Mouse (Mus musculus): Measurements from ENCODE around the gene Cd70.
"Not testable (repeated sequence)": the region's sequence is repeated elsewhere in the genome, so short reads cannot be mapped to it uniquely, and the experiment has no call there.

The Cd70 gene

GRCm38 (mm10) chr17:57134693-57135092, 14.9 kb downstream of the Cd70 start:
- DNase-seq (ENCODE audit: low spot score): no peak

GRCm38 (mm10) chr17:57134021-57134420, 15.6 kb downstream of the Cd70 start:
- DNase-seq (ENCODE audit: low spot score): not testable (repeated sequence)

DNA sequence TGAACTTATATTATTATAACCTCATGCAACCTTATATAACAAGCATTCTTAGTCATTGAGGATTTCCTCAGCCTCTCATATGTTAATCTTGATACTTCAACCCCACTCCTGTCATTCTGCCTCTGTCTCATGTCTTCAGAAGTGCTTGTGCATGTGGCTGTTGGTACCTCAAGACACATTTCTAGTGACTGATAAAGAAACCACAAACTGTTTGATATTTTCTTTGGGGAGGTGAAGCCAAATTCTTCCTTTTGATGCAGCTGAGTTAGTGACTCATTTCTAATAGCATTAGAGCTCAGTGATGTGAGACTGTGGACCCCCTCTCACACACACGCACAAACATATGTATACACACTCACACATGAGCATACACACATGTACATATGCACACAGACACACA, 17.8 kb downstream of the Cd70 start:
- no peak for DNase-seq (ENCODE audit: low spot score)

GRCm38 (mm10) chr17:57125853-57126622, 23.5 kb downstream of the Cd70 start:
- DNase-seq (ENCODE audit: low spot score): no peak

DNA sequence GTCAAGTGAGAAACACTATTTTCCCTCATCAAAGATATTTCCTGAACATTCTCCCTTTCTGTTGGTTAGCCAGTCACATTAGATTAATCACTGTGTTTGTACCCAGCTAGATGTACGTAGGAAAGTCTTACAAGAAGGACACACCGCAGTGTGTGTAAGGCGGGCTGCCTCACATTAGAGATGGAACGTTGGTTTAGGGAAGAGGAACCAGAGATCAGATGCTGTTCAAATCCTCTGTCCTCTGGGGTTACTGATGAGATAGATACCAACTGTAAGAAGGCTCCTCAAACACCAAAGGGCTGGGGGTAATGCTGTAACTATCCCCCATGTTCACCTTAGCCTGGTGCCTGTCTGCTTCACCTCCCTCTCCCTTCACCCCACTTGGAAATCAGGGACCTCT, 24.8 kb downstream of the Cd70 start:
- DNase-seq (ENCODE audit: low spot score): no peak

GRCm38 (mm10) chr17:57123192-57124118, 26.1 kb downstream of the Cd70 start:
- DNase-seq (ENCODE audit: low spot score): no peak

DNA sequence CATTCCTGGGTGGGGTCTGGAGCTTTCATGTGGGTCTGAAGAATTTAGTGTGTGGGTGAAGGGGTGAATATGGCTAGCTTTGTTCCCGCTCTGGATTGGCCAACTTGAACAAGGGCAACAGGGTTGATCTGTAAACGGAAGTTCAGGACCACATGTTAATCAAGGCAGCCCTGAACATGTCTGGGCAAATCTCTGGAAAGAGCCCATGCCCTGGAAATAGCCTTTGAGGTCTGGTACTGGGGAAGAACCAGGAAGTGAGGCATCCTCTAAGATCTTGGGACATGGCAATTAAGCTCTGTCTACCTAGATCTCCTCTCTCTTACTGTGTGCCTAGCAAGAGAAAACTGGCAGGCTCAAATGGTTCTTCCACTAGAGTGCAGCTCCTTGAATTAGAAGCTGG, 27.7 kb downstream of the Cd70 start:
- no peak for DNase-seq (ENCODE audit: low spot score)

GRCm38 (mm10) chr17:57118524-57119349, 30.8 kb downstream of the Cd70 start:
- peak; percentile 25 for DNase-seq (ENCODE audit: low spot score)

- DNase-seq (ENCODE audit: low spot score): no peak
These were observed 32.8 kb downstream of the Cd70 start for GRCm38 (mm10) chr17:57116801-57117200.

- no peak for DNase-seq (ENCODE audit: low spot score)
These were observed 36.7 kb downstream of the Cd70 start for GRCm38 (mm10) chr17:57112768-57113474.

- DNase-seq (ENCODE audit: low spot score): no peak
These were observed 39.6 kb downstream of the Cd70 start for GRCm38 (mm10) chr17:57110005-57110404.

DNA sequence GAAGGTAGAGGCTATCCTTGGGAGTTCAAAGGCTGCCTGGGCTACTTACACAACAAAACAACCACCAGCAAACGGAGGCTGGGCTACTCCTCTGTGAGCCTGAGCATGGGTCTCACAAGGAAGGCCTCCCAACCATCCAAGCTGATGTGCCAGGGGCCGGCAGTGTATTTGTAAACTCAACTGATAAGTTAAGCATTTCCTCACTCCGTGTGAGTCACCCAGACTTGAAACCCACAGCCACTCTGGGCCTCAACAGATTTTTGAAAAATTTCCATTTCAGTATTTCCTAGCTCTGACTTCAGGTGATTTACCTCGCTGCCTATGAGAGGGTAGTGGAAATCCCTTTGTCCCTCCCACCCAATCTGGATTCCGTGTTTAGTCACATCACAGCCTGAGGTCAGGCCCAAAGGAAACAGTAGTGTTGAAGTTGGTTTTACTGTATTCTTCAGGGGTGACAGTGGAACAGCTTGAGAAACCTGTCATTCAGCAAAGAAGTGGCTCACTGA, 40.9 kb downstream of the Cd70 start:
- no peak for DNase-seq (ENCODE audit: low spot score)

DNA sequence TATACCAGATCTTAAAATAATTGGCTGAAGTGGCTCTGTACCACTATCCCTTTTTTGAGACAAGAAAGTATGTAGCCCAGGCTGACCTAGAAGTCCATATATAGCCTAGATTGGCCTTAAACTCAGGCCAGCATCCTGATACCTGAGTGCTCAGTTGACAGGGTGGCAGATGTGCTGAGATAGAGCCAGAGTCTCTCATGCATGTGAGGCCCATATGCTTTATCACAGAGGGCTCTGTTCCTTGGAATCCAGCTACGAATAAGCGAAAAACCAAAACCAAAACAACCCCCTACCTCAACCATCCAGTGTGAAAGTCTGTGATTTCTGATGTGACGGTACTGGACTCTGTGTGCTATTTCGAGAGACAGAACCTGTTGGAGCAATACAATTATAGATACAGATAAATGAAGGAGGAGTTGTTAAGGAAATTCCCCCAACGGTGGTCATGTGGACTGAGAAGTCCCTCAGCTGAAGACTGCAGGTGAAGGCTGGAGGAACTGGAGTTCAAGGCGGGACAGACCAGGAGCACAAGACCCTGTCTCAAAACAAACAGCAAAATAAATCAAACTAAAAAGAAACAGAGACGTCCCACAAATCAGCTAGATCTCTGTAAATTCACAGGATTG, 41.4 kb downstream of the Cd70 start:
- DNase-seq (ENCODE audit: low spot score): no peak

DNA sequence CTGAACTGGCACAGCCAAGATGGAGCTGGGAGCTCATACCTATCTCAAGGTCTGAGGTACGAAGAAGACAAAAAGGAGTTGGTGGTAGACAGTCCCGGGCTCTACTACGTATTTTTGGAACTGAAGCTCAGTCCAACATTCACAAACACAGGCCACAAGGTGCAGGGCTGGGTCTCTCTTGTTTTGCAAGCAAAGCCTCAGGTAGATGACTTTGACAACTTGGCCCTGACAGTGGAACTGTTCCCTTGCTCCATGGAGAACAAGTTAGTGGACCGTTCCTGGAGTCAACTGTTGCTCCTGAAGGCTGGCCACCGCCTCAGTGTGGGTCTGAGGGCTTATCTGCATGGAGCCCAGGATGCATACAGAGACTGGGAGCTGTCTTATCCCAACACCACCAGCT, 42.5 kb downstream of the Cd70 start:
- DNase-seq (ENCODE audit: low spot score): no peak

DNA sequence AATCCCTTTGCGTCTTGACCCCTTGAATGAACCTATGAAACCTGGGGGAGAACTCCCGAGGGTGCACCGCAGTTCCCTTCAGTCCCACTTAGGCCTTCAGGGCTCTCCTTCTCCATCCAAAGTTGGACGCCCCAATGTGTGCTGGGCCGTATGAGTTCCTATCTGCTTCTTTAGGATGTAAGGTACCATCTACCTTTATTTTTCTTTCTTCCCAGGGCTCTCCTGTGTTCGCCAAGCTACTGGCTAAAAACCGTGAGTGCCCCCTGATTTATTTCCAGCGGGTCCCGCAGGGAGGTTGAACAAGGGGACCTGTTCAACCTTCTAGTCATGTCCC, 43.6 kb downstream of the Cd70 start:
- DNase-seq (ENCODE audit: low spot score): no peak

- peak; percentile 37 for DNase-seq (ENCODE audit: low spot score)
These were observed 44.2 kb downstream of the Cd70 start, which contains the start of gene Tnfsf9 for GRCm38 (mm10) chr17:57105181-57106034. Gene Tnfsf9, plus strand, starts transcription at chr17:57105325.

DNA sequence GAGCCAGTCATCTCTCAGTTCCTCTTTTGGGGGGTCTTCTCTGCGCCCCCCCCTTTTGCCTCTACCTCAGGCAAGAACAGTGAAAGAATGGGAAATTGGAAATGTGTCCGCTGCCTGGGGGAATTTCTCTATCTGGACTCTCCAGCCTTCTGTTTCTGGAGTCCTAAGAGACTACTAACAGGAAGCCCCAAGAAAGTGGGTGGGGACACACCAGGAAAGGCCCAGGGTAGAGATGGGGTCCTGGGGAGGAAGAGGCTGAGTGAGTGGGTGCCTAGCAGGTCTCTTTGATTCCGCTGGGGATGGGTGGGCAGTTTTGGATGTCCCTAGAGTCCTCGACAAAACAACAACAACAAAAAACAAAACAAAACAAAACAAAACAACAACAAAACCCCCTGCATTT, 45.1 kb downstream of the Cd70 start:
- DNase-seq (ENCODE audit: low spot score): no peak

- DNase-seq (ENCODE audit: low spot score): no peak
These were observed 47.3 kb downstream of the Cd70 start for GRCm38 (mm10) chr17:57102276-57102675.

- no peak for DNase-seq (ENCODE audit: low spot score)
These were observed 49.8 kb downstream of the Cd70 start for GRCm38 (mm10) chr17:57099629-57100325.
